Mouse (Mus musculus): ENCODE results near the gene Usp43. TPM values are rescaled to one million over a fixed set of nuclear protein-coding genes. Genes with fewer than 3 reads are reported as not detected.

The Usp43 gene
- total and polyA plus RNA-seq, 3 experiments = not detected

GRCm38 (mm10) chr11:67820221-67820620 is 101.7 kb downstream of the Usp43 start:
- no peak overlapping the region for H3K9ac ChIP-seq (ENCODE audit: insufficient read depth, low read depth)
- H3K27ac ChIP-seq (ENCODE audit: insufficient read depth, low read depth) = no peak overlapping the region
- no peak overlapping the region for H3K4me3 ChIP-seq (replicated peaks in 1 of 3; ENCODE audit: low read depth in 2 of 3, low read length in 2 of 3, poor library complexity in 1 of 3)
- DNase-seq (ENCODE audit: extremely low read depth) = peak; percentile 68
- H3K79me2 ChIP-seq (replicated peaks; ENCODE audit: control insufficient read depth, extremely low read depth, insufficient read depth, poor library complexity, severe bottlenecking) = no peaks in the 10 kb centered on the region
- H3K4me2 ChIP-seq (ENCODE audit: insufficient read depth, low read depth, poor library complexity, severe bottlenecking) = peak overlapping the region; percentile 60; the same call in 1 of the 2 replicates
- in situ Hi-C loops (cut with MboI; ENCODE audit: low pct_ligation_motif_present, low pct_unique_long_range_greater_than_20kb, low sequenced_read_pairs) = no loop called here
- peaks cover 21% of the 10 kb centered on the region for H3K27me3 ChIP-seq (replicated peaks)
- H3K4me1 ChIP-seq (ENCODE audit: control insufficient read depth in 1 of 2, insufficient read depth in 2 of 2) = peaks cover 3 to 5% of the 10 kb centered on the region in 2 experiments; a peak in 2 of 4 replicates
- dilution Hi-C loops (cut with MboI; ENCODE audit: extremely low pct_ligation_motif_present, extremely low pct_unique_long_range_greater_than_20kb, low sequenced_read_pairs) = no loop called here
- no peaks in the 10 kb centered on the region for H3K9me3 ChIP-seq (replicated peaks; ENCODE audit: low read length)
- peak; percentile 53 for TF ChIP-seq RAD21 (IDR thresholded peaks at IDR 0.05; ENCODE audit: low read depth, low read length)
- TF ChIP-seq CTCF (conservative IDR thresholded peaks at IDR 0.05 in 1 of 2, IDR thresholded peaks at IDR 0.05 in 1 of 2; ENCODE audit: low read depth in 2 of 2, low read length in 2 of 2) = peak; percentile 51 to 86
- TF ChIP-seq SMC3 (IDR thresholded peaks at IDR 0.05; ENCODE audit: low read depth, low read length) = peak; percentile 63
- no peak for TF ChIP-seq TBP (conservative IDR thresholded peaks at IDR 0.05; ENCODE audit: low read depth, low read length)
- H3K36me3 ChIP-seq (replicated peaks in 1 of 2; ENCODE audit: control insufficient read depth in 1 of 2, insufficient read depth in 1 of 2, low read length in 1 of 2) = no peaks in the 10 kb centered on the region

- dilution Hi-C loops (cut with MboI; ENCODE audit: extremely low pct_ligation_motif_present, extremely low pct_unique_long_range_greater_than_20kb, low sequenced_read_pairs) (no loop called here), in situ Hi-C loops (cut with MboI; ENCODE audit: low pct_ligation_motif_present, low pct_unique_long_range_greater_than_20kb, low sequenced_read_pairs) (no loop called here)
- DNase-seq (ENCODE audit: extremely low read depth) = peak; percentile 23
- Histone ChIP-seq H3K4me2 (ENCODE audit: insufficient read depth, low read depth, poor library complexity, severe bottlenecking) (peak overlapping the region; percentile 60), H3K9ac (ENCODE audit: insufficient read depth, low read depth) (no peak overlapping the region), H3K9me3 (replicated peaks; ENCODE audit: low read length) (no peaks in the 10 kb centered on the region), H3K36me3 (replicated peaks in 1 of 2; ENCODE audit: control insufficient read depth in 1 of 2, insufficient read depth in 1 of 2, low read length in 1 of 2) (no peaks in the 10 kb centered on the region), H3K4me1 (ENCODE audit: control insufficient read depth in 1 of 2, insufficient read depth in 2 of 2) (peaks cover 3 to 5% of the 10 kb centered on the region in 2 experiments; a peak in 2 of 4 replicates), H3K27ac (ENCODE audit: insufficient read depth, low read depth) (no peak overlapping the region), H3K79me2 (replicated peaks; ENCODE audit: control insufficient read depth, extremely low read depth, insufficient read depth, poor library complexity, severe bottlenecking) (no peaks in the 10 kb centered on the region), H3K27me3 (replicated peaks) (peaks cover 21% of the 10 kb centered on the region), H3K4me3 (replicated peaks in 1 of 3; ENCODE audit: low read depth in 2 of 3, low read length in 2 of 3, poor library complexity in 1 of 3) (no peak overlapping the region)
- TF ChIP-seq RAD21 (IDR thresholded peaks at IDR 0.05; ENCODE audit: low read depth, low read length) = peak; percentile 75
- no peak for TF ChIP-seq MXI1 (IDR thresholded peaks at IDR 0.05; ENCODE audit: low read depth, low read length)
- TF ChIP-seq CTCF (conservative IDR thresholded peaks at IDR 0.05 in 1 of 2, IDR thresholded peaks at IDR 0.05 in 1 of 2; ENCODE audit: low read depth in 2 of 2, low read length in 2 of 2) = peak; percentile 70 to 83
- peak; percentile 47 for TF ChIP-seq SMC3 (IDR thresholded peaks at IDR 0.05; ENCODE audit: low read depth, low read length)
Measured at GRCm38 (mm10) chr11:67819604-67820003, 102.3 kb downstream of the Usp43 start.

- Histone ChIP-seq H3K4me3 (replicated peaks in 1 of 3; ENCODE audit: low read depth in 2 of 3, low read length in 2 of 3, poor library complexity in 1 of 3) (peak overlapping the region in 1 of 3 experiments; percentile 2), H3K4me1 (ENCODE audit: control insufficient read depth in 1 of 2, insufficient read depth in 2 of 2) (peaks cover 0 to 3% of the 10 kb centered on the region in 2 experiments; a peak in 2 of 4 replicates), H3K27me3 (replicated peaks) (peaks cover 17% of the 10 kb centered on the region), H3K27ac (ENCODE audit: insufficient read depth, low read depth) (no peak overlapping the region), H3K9ac (ENCODE audit: insufficient read depth, low read depth) (no peak overlapping the region), H3K4me2 (ENCODE audit: insufficient read depth, low read depth, poor library complexity, severe bottlenecking) (peak overlapping the region; percentile 68), H3K36me3 (replicated peaks in 1 of 2; ENCODE audit: control insufficient read depth in 1 of 2, insufficient read depth in 1 of 2, low read length in 1 of 2) (no peaks in the 10 kb centered on the region), H3K79me2 (replicated peaks; ENCODE audit: control insufficient read depth, extremely low read depth, insufficient read depth, poor library complexity, severe bottlenecking) (no peaks in the 10 kb centered on the region), H3K9me3 (replicated peaks; ENCODE audit: low read length) (no peaks in the 10 kb centered on the region)
- peak; percentile 40 for DNase-seq (ENCODE audit: extremely low read depth)
- in situ Hi-C loops (cut with MboI; ENCODE audit: low pct_ligation_motif_present, low pct_unique_long_range_greater_than_20kb, low sequenced_read_pairs) = no loop called here
- dilution Hi-C loops (cut with MboI; ENCODE audit: extremely low pct_ligation_motif_present, extremely low pct_unique_long_range_greater_than_20kb, low sequenced_read_pairs) = no loop called here
- TF ChIP-seq KAT2A (IDR thresholded peaks at IDR 0.05; ENCODE audit: insufficient replicate concordance, low read length) (no peak), MYC (IDR thresholded peaks at IDR 0.05; ENCODE audit: low read depth, low read length) (peak; percentile 24; the same call in 1 of the 2 replicates), SMC3 (IDR thresholded peaks at IDR 0.05; ENCODE audit: low read depth, low read length) (peak; percentile 58), RAD21 (IDR thresholded peaks at IDR 0.05; ENCODE audit: low read depth, low read length) (peak; percentile 88), CTCF (conservative IDR thresholded peaks at IDR 0.05 in 1 of 2, IDR thresholded peaks at IDR 0.05 in 1 of 2; ENCODE audit: low read depth in 2 of 2, low read length in 2 of 2) (peak in 1 of 2 experiments; percentile 84; a peak in 2 of 4 replicates), MAX (IDR thresholded peaks at IDR 0.05; ENCODE audit: low read length) (peak; percentile 73), RCOR1 (conservative IDR thresholded peaks at IDR 0.05; ENCODE audit: low read depth, low read length) (no peak)
Measured at GRCm38 (mm10) chr11:67811535-67811934, 110.4 kb downstream of the Usp43 start.
